Mouse (Mus musculus) T-helper 17 cell (primary cell): ENCODE measurements around the gene Mmp8.

ENCODE experiments used
- in situ Hi-C, 2 experiments: fragments of 300-600 bp; cut with MboI, MseI; formaldehyde crosslinking; loops; 1 replicate in 1 of 2; 2 replicates in 1 of 2; pipeline ENCODE4 v1.15.1; 2025; ENCODE audit warnings: high pct_unique_total_duplicates in 2 of 2

Mmp8 gene

GRCm38 (mm10) chr9:7558221-7559017 lies at the start of gene Mmp8:
Gene Mmp8 (plus strand): TSS chr9:7558456.
- in situ Hi-C loops = no loop called here

GRCm38 (mm10) chr9:7509619-7510233 lies 48.5 kb upstream of the Mmp8 start:
- in situ Hi-C loops = loop anchor here in 1 of 2 experiments (5.0 kb wide), 1 partner anchor 292 kb away; no protein-coding TSS in a partner anchor

DNA sequence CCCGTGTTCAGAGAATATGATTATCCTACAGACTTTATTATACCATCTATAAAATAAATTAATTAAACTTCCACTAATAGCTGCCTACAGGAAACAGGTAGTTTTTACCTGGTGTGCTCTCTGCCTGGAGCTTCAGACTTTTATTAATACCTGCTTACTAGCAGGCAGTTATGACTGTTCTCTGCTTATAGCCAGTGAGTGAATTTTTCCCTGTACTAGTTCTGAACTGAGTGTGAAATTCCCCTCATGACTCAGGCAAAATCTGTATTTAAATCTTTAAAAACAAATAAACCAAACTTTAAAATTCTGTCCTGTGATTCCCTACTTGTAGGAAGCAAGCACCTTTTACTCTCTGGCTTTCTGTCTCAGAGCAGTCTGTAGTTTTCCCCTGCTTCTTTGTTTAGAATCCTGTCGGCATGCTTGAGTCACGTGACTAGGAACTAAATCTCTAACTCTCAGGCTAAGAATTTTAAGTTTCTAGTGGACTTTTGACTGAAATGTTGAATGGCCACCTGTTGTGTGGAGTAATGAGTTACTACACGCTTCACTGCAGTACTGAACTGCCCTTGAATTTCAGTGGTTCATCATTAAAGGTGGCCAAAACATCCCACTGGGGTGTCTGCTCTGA lies 40.2 kb upstream of the Mmp8 start:
- in situ Hi-C loops = no loop called here

DNA sequence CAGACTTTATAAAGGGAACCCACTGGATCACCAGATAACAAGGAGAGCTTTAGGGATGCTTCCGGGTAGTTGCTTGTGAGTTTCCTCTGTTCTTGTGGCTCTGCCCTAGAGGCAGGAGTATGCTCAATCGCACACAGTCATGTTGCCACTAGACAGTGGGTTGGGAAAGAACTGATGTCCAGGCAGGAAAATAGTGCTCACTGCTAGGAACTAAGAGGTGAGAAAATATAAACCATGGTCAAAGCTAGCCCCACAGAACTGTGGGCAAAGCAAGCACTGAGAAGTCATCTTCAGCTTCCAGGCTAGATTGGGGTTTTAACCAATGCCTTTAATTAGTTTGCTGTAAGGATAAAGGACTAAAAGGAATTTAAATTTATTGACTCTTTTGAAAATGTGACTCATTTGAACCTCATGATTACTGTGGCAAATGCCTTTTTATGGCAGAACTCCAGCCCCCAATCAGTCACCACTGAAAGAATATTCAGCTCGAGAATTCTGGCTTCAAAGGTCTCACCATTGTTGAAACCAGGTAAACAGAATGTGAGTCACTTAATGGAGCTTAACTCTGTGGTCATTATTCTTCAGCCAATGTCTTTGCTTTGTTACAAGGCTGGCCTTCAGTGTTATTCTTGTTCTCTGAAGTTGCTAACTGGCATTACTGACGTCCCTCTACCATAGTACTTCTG lies 31.9 kb upstream of the Mmp8 start:
- in situ Hi-C loops = no loop called here

DNA sequence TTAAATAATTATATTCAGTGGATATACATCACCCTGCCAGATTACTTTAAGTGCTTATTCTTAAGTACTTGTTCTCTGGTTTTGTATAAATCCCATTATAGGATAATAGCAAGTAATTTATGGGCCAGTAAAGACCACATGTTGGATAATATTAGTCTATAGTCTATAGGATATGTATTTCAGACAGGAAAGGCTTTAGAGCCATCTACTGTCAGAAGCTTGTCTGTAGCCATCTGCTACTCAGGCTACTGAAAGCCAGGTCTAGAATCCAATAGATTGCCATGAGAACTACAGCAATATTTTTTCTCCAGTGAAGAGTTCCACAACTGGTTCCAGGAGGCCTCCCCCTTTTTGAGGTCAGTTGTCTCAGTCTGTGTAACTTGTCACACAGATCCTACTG lies 15.5 kb upstream of the Mmp8 start:
- in situ Hi-C loops = no loop called here

GRCm38 (mm10) chr9:7544923-7545457 lies 13.3 kb upstream of the Mmp8 start:
- in situ Hi-C loops = loop anchor here in 1 of 2 experiments (5.0 kb wide), 1 partner anchor 42 kb away; no protein-coding TSS in a partner anchor

GRCm38 (mm10) chr9:7545471-7545870 lies 12.8 kb upstream of the Mmp8 start:
- in situ Hi-C loops = loop anchor here in 1 of 2 experiments (5.0 kb wide), 1 partner anchor 42 kb away; no protein-coding TSS in a partner anchor

- in situ Hi-C loops = loop anchor here in 1 of 2 experiments (5.0 kb wide), 1 partner anchor 41 kb away; no protein-coding TSS in a partner anchor
Measured at GRCm38 (mm10) chr9:7545920-7546319, 12.3 kb upstream of the Mmp8 start.

- in situ Hi-C loops = no loop called here
Measured at GRCm38 (mm10) chr9:7551943-7552342, 6.3 kb upstream of the Mmp8 start.

- in situ Hi-C loops = no loop called here
Measured at GRCm38 (mm10) chr9:7553536-7553935, 4.7 kb upstream of the Mmp8 start.

DNA sequence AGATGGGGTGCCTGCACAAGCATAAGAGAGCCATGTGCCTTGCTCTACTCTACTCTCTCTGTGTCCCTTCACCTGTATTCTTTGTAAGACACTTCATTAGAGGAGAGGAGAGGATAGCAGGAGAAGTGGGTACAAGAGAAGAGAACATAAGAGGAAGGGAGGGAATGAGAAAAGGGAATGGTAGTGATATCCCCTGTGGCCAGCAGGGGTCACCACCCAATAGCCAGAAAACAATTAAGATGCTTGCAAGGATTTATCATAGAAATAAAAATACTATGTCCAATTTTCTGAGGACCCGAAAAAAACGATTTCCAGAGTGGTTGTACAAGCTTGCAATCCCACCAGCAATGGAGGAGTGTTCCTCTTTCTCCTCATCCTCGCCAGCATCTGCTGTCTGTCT lies 3.9 kb upstream of the Mmp8 start:
- in situ Hi-C loops = no loop called here

DNA sequence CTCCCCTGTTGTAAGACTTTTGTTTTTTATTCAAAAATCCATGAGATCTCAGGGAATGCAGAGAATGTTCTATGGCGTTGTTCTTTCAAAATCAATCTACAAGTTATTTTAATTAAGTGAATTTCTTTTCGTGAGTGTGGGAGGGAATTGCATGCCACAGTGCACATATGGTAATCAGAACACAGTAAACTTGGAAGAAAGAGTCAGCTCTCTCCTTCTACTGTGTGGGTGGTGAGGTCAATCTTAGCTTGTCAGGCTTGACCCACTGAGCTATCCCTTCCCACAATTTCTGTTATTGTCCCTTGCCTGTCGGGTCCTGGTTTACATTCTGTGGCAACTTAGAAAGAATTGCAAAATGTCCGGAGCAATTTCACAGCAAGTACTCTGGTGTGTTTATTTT lies 1.8 kb downstream of the Mmp8 start:
- in situ Hi-C loops = no loop called here

DNA sequence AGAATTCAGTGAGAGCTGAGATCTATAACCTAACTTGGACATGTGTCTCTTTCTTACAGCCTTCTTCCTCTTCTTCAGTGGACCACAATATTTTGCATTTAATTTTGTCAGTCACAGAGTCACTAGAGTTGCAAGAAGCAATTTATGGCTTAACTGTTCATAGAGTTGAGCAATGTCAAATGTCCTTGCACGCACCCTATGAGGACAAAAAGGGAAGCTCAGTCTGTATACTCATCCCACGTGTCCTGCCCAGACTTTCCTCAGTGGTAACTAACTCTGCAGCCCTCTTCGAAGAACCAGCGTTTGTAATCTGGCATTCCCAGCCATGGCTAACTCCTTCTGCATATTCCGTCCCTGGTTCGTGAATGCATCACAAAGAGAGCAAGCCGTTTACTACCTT lies 9.1 kb downstream of the Mmp8 start:
- in situ Hi-C loops = no loop called here

- in situ Hi-C loops = no loop called here
Measured at GRCm38 (mm10) chr9:7567923-7568322, 9.7 kb downstream of the Mmp8 start.

DNA sequence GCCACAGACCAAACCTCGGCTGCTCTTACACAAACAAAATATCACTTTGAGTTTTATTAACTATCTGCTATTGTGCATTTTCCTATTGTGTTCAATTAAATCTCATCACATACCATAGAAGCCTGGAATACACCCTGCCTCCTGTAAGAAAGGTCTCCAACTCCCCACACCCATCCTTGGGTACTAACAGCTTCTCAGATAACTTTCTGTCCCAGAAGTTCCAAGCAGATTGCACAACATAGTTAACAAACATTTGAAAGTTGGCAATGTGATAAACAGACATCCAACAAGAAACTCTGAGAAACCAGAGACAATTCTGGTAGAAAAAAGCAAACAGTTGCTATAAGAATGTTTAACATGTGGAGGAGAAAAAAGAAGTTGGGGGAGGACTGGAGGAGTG lies 12.2 kb downstream of the Mmp8 start:
- in situ Hi-C loops = no loop called here

DNA sequence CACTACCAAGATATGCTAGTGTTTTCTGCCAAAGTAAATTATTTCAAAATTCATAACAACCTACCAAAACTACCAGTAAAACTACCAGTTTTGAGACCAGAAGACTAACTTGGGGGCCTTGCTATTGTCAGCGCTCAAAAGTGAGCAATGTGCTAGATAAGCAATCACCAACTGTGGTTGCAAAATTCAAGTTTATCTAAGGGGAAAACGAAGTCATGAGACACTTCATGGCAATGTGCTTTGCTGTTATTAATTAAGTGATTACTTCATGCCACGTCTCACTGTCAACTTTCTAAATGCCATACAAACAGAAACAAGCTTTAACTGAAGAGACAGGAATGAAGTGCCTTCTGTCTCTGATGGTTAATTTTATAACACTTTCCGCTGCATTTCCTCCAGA lies 12.9 kb downstream of the Mmp8 start, which contains the start of gene Mmp27:
TSS of gene Mmp27 (plus strand) at position 235 of the 400 bp plus-strand sequence.
- in situ Hi-C loops = no loop called here

DNA sequence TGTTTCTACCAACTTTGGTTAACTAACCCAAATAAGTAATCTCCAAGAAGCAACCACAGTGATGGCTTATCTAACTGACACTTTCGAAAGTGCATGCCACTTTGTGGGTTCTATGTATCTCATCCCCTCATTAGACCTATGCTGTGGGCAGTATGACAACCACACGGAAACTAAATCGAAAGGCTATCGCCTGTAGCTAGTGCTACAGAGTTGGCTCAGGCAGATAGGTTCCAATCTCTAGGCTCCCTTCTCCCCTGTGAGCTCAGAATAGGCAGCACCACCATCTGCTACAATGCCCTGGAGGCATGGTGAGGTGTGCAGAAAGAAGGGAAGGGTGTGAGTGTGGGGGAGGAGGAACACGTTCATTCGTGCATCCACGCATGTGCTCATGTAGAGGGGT lies 13.9 kb downstream of the Mmp8 start:
- in situ Hi-C loops = no loop called here

DNA sequence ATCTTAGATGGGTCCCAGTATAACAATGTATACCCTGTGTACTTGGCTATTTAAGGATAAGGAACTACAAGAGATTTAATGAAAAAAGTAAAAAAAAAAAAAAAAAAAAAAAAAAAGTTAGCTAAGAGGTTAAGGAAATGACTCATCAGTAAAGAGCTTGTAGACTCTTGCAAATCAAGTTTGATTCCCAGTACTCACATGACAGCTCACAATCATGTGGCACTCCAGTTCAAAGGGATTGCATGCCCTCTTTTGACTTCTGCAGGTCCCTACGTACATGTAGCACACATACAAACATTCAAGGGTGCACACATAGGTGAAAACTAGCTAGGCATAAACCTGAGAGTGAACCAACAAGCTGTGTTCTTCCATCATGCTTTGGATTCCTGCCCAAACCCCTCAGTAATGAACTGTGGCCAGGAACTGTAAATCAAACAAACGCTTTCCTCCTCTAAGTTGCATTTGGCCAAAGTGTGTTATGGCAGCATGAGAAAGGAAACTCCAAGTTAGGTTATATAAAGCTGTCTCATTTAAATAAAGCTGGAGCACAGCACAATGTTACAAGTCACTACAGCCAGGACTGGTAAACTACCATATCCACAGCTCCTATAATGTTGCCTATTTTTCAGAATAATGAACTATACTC lies 14.5 kb downstream of the Mmp8 start:
- in situ Hi-C loops = no loop called here

DNA sequence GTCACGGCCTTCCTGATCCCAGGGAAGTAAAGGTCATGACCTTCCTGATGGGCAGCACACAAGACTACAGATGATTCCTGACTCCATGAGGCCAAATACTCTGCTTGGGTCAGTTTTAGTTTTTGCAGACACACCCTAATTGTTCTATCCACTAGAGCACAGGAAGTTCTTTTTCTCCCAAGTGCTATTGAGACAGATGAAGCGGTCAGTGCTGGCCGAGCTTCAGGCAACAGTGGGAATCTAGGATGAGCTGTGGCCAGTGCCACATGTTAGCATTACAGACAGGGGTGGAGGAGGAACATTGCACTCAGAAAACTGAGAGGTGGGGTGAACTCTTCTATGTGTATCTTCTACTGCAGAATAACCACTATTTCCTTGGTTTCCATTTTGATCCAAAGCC lies 17.3 kb downstream of the Mmp8 start:
- in situ Hi-C loops = no loop called here

GRCm38 (mm10) chr9:7577371-7577770 lies 19.1 kb downstream of the Mmp8 start:
- in situ Hi-C loops = no loop called here

DNA sequence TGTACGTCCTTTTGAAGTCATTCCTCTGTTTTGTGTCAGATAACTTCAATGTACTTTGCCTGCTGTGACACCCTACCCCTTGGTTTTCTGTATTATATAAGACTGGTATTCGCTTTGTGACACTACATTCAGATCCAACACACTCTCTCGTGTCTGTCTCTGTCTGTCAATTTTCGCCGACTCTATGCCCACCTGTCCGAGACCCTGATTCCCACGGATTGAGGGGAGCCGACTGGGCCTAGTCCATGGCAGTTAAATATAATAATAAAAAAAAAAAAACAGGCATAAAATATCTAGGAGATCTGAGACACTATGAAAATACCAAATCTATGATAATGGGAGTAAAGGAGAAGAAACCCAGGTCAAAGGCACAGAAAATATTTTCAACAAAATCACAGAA lies 31.8 kb downstream of the Mmp8 start:
- in situ Hi-C loops = no loop called here
